Mouse (Mus musculus) limb, embryonic 13.5 days (tissue): ENCODE data around the gene Zswim3. TPM values are rescaled to one million over a fixed set of nuclear protein-coding genes. Genes with fewer than 3 reads are reported as not detected.
A peak's percentile ranks its signal among the peaks of the same experiment; 100 is the strongest.

Experiments
- ATAC-seq: fragments of 200-750 bp; cut with Nextera tagmentation; 2 replicates; pipeline ENCODE4 v1.8.0; 2017; ENCODE audit warnings: low read depth, moderate number of reproducible peaks, moderate TSS enrichment; ENCODE audit not compliant: low FRiP score
- H3K27ac ChIP-seq: fragments of 300-500 bp; sonication (generic); 2 replicates; pipeline ENCODE4 v1.5.1; 2015; ENCODE audit warnings: inconsistent platforms, mild to moderate bottlenecking, moderate library complexity
- H3K27me3 ChIP-seq: fragments of 300-500 bp; sonication (generic); 2 replicates; pipeline ENCODE4 v1.6.1; 2015; ENCODE audit warnings: mild to moderate bottlenecking, inconsistent platforms
- H3K36me3 ChIP-seq: fragments of 300-500 bp; sonication (generic); 2 replicates; pipeline ENCODE4 v1.6.1; 2015; ENCODE audit warnings: inconsistent platforms, mild to moderate bottlenecking, moderate library complexity
- H3K4me1 ChIP-seq: fragments of 300-500 bp; sonication (generic); 2 replicates; pipeline ENCODE4 v1.6.1; 2015; ENCODE audit warnings: inconsistent platforms
- H3K4me2 ChIP-seq: fragments of 300-500 bp; sonication (generic); replicated peaks from 2 replicates; pipeline ENCODE4 v1.6.1; 2015; ENCODE audit warnings: inconsistent platforms, mild to moderate bottlenecking, moderate library complexity
- H3K4me3 ChIP-seq: fragments of 300-500 bp; sonication (generic); 2 replicates; pipeline ENCODE4 v1.5.1; 2015; ENCODE audit warnings: moderate library complexity, mild to moderate bottlenecking, inconsistent platforms
- H3K9ac ChIP-seq: fragments of 300-500 bp; sonication (generic); 2 replicates; pipeline ENCODE4 v1.6.1; 2015; ENCODE audit warnings: mild to moderate bottlenecking, inconsistent platforms
- H3K9me3 ChIP-seq: fragments of 300-500 bp; sonication (generic); 2 replicates; pipeline ENCODE4 v1.6.1; 2016; ENCODE audit warnings: inconsistent platforms
- WGBS: fragments of 180-500 bp; shearing (Covaris S2); methylation state at CpG from one replicate; pipeline ENCODE4 v1.1.7; 2015; 5-methylcytosine and 5-hydroxymethylcytosine counted together
- polyA plus RNA-seq: library from polyadenylated mRNA; unstranded; fragments of >200 nt; fragmentation: Nextera tagmentation; extraction: Ambion mirVana; gene quantifications from 2 replicates; pipeline ENCODE4 v1.2.1, GENCODE M21; 2015

The Zswim3 gene
- polyA plus RNA-seq, 1 experiment from 2014 or later, result 7.2 TPM

GRCm38 (mm10) chr2:164771123-164771522 lies 33.8 kb upstream of the Zswim3 start:
- Histone ChIP-seq H3K36me3 (peaks cover 44% of the 10 kb centered on the region), H3K9ac (peak overlapping the region; percentile 89), H3K9me3 (no peaks in the 10 kb centered on the region), H3K27me3 (no peaks in the 10 kb centered on the region), H3K27ac (no peak overlapping the region), H3K4me1 (peaks cover 34% of the 10 kb centered on the region), H3K4me3 (peak overlapping the region; percentile 95), H3K4me2 (peak overlapping the region; percentile 93)
- 81% methylated on average over 8 of the region's 8 CpGs for WGBS
- ATAC-seq, result no peak

- no peak overlapping the region for H3K27ac ChIP-seq
- H3K9me3 ChIP-seq, result no peaks in the 10 kb centered on the region
- no peak overlapping the region for H3K4me3 ChIP-seq
- WGBS, result 77% methylated on average over 14 of the region's 14 CpGs
- H3K4me2 ChIP-seq, result no peak overlapping the region
- H3K36me3 ChIP-seq, result peaks cover 21% of the 10 kb centered on the region
- H3K27me3 ChIP-seq, result 0 out of 2 replicates have a peak, but pooled peaks cover 6% of the 10 kb centered on the region
- no peak overlapping the region for H3K9ac ChIP-seq
- no peak for ATAC-seq
- peaks cover 26% of the 10 kb centered on the region for H3K4me1 ChIP-seq
Measured at GRCm38 (mm10) chr2:164773229-164773988, 31.5 kb upstream of the Zswim3 start.

- no peak for ATAC-seq
Measured at GRCm38 (mm10) chr2:164773989-164774364, 30.9 kb upstream of the Zswim3 start.

GRCm38 (mm10) chr2:164776130-164776529 lies 28.8 kb upstream of the Zswim3 start:
- Histone ChIP-seq H3K36me3 (peaks cover 21% of the 10 kb centered on the region), H3K4me3 (no peak overlapping the region), H3K9me3 (no peaks in the 10 kb centered on the region), H3K4me1 (peaks cover 13% of the 10 kb centered on the region), H3K27me3 (0 out of 2 replicates have a peak, but pooled peaks cover 6% of the 10 kb centered on the region), H3K27ac (no peak overlapping the region), H3K4me2 (no peak overlapping the region), H3K9ac (no peak overlapping the region)
- ATAC-seq, result no peak
- 90% methylated on average over 6 of the region's 6 CpGs for WGBS

More at GRCm38 (mm10) chr2:164773989-164774364, 30.9 kb upstream of the Zswim3 start:
- H3K27me3 ChIP-seq, result 0 out of 2 replicates have a peak, but pooled peaks cover 6% of the 10 kb centered on the region
- H3K4me1 ChIP-seq, result peaks cover 26% of the 10 kb centered on the region
- H3K4me3 ChIP-seq, result no peak overlapping the region
- H3K9me3 ChIP-seq, result no peaks in the 10 kb centered on the region
- H3K27ac ChIP-seq, result no peak overlapping the region
- no peak overlapping the region for H3K4me2 ChIP-seq
- H3K36me3 ChIP-seq, result peaks cover 21% of the 10 kb centered on the region
- WGBS, result 89% methylated on average over 5 of the region's 5 CpGs
- no peak overlapping the region for H3K9ac ChIP-seq

- WGBS, result 67% methylated on average over 17 of the region's 17 CpGs
- ATAC-seq, result no peak
- Histone ChIP-seq H3K4me1 (peaks cover 7% of the 10 kb centered on the region), H3K4me3 (no peak overlapping the region), H3K4me2 (no peak overlapping the region), H3K36me3 (peaks cover 14% of the 10 kb centered on the region), H3K9ac (no peak overlapping the region), H3K9me3 (no peaks in the 10 kb centered on the region), H3K27me3 (0 out of 2 replicates have a peak, but pooled peaks cover 6% of the 10 kb centered on the region), H3K27ac (no peak overlapping the region)
Measured at GRCm38 (mm10) chr2:164776801-164777200, 28.1 kb upstream of the Zswim3 start.

- ATAC-seq, result no peak
- no peaks in the 10 kb centered on the region for H3K9me3 ChIP-seq
- no peak overlapping the region for H3K4me3 ChIP-seq
- WGBS, result 81% methylated on average over 30 of the region's 30 CpGs
- no peak overlapping the region for H3K27ac ChIP-seq
- 0 out of 2 replicates have a peak, but pooled peaks cover 6% of the 10 kb centered on the region for H3K27me3 ChIP-seq
- H3K4me1 ChIP-seq, result peaks cover under 1% of the 10 kb centered on the region; the same call in 1 of the 2 replicates
- H3K36me3 ChIP-seq, result peaks cover 8% of the 10 kb centered on the region; the same call in 1 of the 2 replicates
- H3K4me2 ChIP-seq, result 0 out of 2 replicates have a peak overlapping the region, but pooled peaks have one; percentile 1
- H3K9ac ChIP-seq, result no peak overlapping the region
Measured at GRCm38 (mm10) chr2:164777246-164778014, 27.5 kb upstream of the Zswim3 start.

- 0 out of 2 replicates have a peak overlapping the region, but pooled peaks have one; percentile 1 for H3K4me2 ChIP-seq
- no peak overlapping the region for H3K4me3 ChIP-seq
- no peak overlapping the region for H3K9ac ChIP-seq
- H3K27ac ChIP-seq, result no peak overlapping the region
- ATAC-seq, result no peak
- 0 out of 2 replicates have a peak, but pooled peaks cover 6% of the 10 kb centered on the region for H3K27me3 ChIP-seq
- WGBS, result 90% methylated on average over 11 of the region's 11 CpGs
- H3K4me1 ChIP-seq, result no peaks in the 10 kb centered on the region
- H3K36me3 ChIP-seq, result peaks cover 4% of the 10 kb centered on the region; the same call in 1 of the 2 replicates
- no peaks in the 10 kb centered on the region for H3K9me3 ChIP-seq
Measured at GRCm38 (mm10) chr2:164778015-164778287, 26.9 kb upstream of the Zswim3 start.

- Histone ChIP-seq H3K9me3 (no peaks in the 10 kb centered on the region), H3K4me1 (no peaks in the 10 kb centered on the region), H3K27ac (no peak overlapping the region), H3K36me3 (no peaks in the 10 kb centered on the region), H3K4me2 (no peak overlapping the region), H3K27me3 (0 out of 2 replicates have a peak, but pooled peaks cover 6% of the 10 kb centered on the region), H3K4me3 (no peak overlapping the region), H3K9ac (no peak overlapping the region)
- 70% methylated on average over 7 of the region's 7 CpGs for WGBS
- ATAC-seq, result no peak
Measured at GRCm38 (mm10) chr2:164778809-164779208, 26.1 kb upstream of the Zswim3 start.

- ATAC-seq, result no peak
Measured at GRCm38 (mm10) chr2:164779481-164780086, 25.3 kb upstream of the Zswim3 start, which contains the start of gene Tnnc2. TSS of gene Tnnc2 (minus strand) at chr2:164779967.

GRCm38 (mm10) chr2:164781876-164782275 lies 23.0 kb upstream of the Zswim3 start:
- Histone ChIP-seq H3K9me3 (no peaks in the 10 kb centered on the region), H3K9ac (no peak overlapping the region), H3K27me3 (0 out of 2 replicates have a peak, but pooled peaks cover 3% of the 10 kb centered on the region), H3K4me1 (peaks cover 13% of the 10 kb centered on the region), H3K4me3 (no peak overlapping the region), H3K27ac (no peak overlapping the region), H3K4me2 (no peak overlapping the region), H3K36me3 (no peaks in the 10 kb centered on the region)
- ATAC-seq, result no peak
- 76% methylated on average over 4 of the region's 4 CpGs for WGBS

More at GRCm38 (mm10) chr2:164779481-164780086, 25.3 kb upstream of the Zswim3 start, which contains the start of gene Tnnc2:
- Histone ChIP-seq H3K27ac (no peak within 1 kb of the TSS), H3K4me3 (no peak within 1 kb of the TSS), H3K4me2 (no peak within 1 kb of the TSS), H3K27me3 (0 out of 2 replicates have a peak, but pooled peaks cover 6% of the 10 kb centered on the region), H3K36me3 (no peaks in the 10 kb centered on the region), H3K9ac (no peak within 1 kb of the TSS), H3K9me3 (no peaks in the 10 kb centered on the region), H3K4me1 (peaks cover under 1% of the 10 kb centered on the region)
- 66% methylated on average over 8 of the region's 8 CpGs for WGBS

GRCm38 (mm10) chr2:164783926-164784581 lies 20.8 kb upstream of the Zswim3 start:
- Histone ChIP-seq H3K9ac (no peak overlapping the region), H3K4me2 (no peak overlapping the region), H3K4me3 (no peak overlapping the region), H3K4me1 (peaks cover 18% of the 10 kb centered on the region), H3K36me3 (peaks cover 6% of the 10 kb centered on the region), H3K27me3 (no peaks in the 10 kb centered on the region), H3K9me3 (no peaks in the 10 kb centered on the region), H3K27ac (no peak overlapping the region)
- no peak for ATAC-seq
- 76% methylated on average over 7 of the region's 7 CpGs for WGBS
